Mouse (Mus musculus) heart, adult 10 weeks (tissue): ENCODE results near the gene Serpina1e. TPM values are rescaled to one million over a fixed set of nuclear protein-coding genes. Genes with fewer than 3 reads are reported as not detected.

Experiments
- polyA plus RNA-seq: library from polyadenylated mRNA; stranded (reverse); fragments of 350-450 nt; fragmentation: Illumina TruSeq; extraction: RNeasy Lipid Tissue Mini Kit (QIAGEN cat#74804); gene quantifications from one replicate; pipeline ENCODE4 v1.2.3, GENCODE M21; 2014; ENCODE audit warnings: low read depth, low replicate concordance

Gene Serpina1e
- 1.1 TPM for polyA plus RNA-seq

DNA sequence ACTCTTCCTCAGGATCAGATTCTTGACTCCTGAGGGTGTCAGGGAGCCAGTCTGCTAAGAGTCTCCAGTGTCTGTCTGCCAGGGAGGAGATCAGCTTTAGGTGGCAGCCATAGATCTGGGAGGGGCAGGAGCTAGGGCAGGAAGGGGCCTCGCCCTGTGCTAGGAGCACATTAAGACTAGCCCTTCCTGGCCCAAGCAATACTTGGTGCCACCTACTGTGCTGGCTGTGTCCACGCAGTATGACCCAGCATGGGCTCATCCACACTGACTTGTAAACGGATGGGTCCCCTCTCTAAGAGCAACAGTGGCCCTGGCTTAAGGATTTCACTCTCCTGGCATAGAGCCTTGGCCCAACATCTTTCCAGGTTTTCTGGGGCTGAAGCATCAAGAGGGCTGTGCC is at the start of gene Serpina1e:
Serpina1e (minus strand) TSS at position 178 of the 400 bp plus-strand sequence.

DNA sequence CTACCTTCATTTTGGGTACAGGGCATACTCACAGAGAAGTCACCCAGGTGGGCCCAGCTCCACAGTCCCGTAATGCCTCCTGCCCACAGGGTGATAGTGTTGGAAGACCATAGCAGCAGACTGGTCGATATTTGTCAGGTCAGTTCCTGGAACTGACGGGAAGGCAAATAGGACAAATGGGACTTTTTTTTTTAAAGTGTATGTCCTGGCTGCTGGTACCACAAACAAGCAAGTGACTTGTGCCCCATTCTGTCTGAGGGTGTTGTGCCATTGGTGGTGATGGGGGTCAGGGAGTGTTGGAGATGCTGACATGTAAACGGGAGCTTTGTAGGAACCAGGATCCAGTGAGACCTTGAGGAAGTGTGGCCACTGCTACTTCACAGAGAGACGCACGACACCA is 31.1 kb upstream of the Serpina1e start, which contains the start of gene Serpina11:
Serpina11 (minus strand) TSS at position 101 of the 400 bp plus-strand sequence.

DNA sequence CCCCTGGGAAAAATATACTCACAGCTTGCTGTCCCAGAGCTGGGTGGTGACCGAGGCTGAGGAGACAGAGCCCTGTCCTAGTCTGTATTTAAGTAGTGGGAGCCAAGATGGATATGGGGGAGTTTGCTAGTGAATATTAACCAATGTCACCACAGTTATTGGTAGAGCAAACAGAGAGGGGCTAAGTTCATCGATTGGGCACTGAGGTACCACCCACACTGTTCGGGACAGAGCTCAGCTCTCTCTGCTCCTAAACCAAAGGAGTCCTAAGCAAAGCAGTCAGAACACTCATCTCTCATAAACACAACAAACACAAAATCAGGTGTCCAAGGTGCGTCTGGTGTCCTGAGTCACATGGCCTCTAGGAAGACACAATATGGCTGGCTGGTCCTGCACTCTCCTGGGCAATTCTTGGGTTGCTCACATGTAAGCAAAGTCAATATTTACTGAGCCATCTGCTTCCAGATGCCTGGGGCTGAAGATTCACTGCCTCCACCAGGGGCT is 53.9 kb downstream of the Serpina1e start, which contains the start of gene Serpina1c:
Serpina1c (minus strand) TSS at position 51 of the 504 bp plus-strand sequence.

Other genes with a start within 250 kb of the Serpina1e start
- gene Serpina1d, start 185.4 kb downstream of the Serpina1e start, polyA plus RNA-seq, result 5.6 TPM
- gene Serpina1b, start 128.6 kb downstream of the Serpina1e start, polyA plus RNA-seq, result 6.7 TPM
- 3.4 TPM for gene Serpina1a, start 95.4 kb downstream of the Serpina1e start, polyA plus RNA-seq
- gene Serpina1c, start 54.1 kb downstream of the Serpina1e start, polyA plus RNA-seq, result 6.7 TPM
- gene Serpina11, start 31.0 kb upstream of the Serpina1e start, polyA plus RNA-seq, result not detected
- gene Serpina9, start 54.8 kb upstream of the Serpina1e start, polyA plus RNA-seq, result 0.37 TPM
- not detected for gene Serpina12, start 85.5 kb upstream of the Serpina1e start, polyA plus RNA-seq
- not detected for gene Serpina5, start 142.1 kb upstream of the Serpina1e start, polyA plus RNA-seq
- gene Serpina3a, start 153.7 kb upstream of the Serpina1e start, polyA plus RNA-seq, result not detected
- gene Serpina3b, start 169.0 kb upstream of the Serpina1e start, polyA plus RNA-seq, result not detected
- 0.65 TPM for gene Serpina3c, start 194.9 kb upstream of the Serpina1e start, polyA plus RNA-seq